Mouse (Mus musculus) liver, embryonic 15.5 days (tissue): Measurements from ENCODE around the gene Sdhb. TPM values are rescaled to one million over a fixed set of nuclear protein-coding genes. Genes with fewer than 3 reads are reported as not detected.

Source experiments
- ATAC-seq: fragments of 200-750 bp; cut with Nextera tagmentation; 2 replicates; pipeline ENCODE4 v1.8.0; 2017; ENCODE audit warnings: moderate number of reproducible peaks, mild to moderate bottlenecking, moderate library complexity; ENCODE audit not compliant: insufficient read depth
- H3K27ac ChIP-seq: fragments of 300-500 bp; sonication (generic); replicated peaks from 2 replicates; pipeline ENCODE4 v1.5.1; 2015; ENCODE audit warnings: mild to moderate bottlenecking, inconsistent platforms
- H3K27me3 ChIP-seq: fragments of 300-500 bp; sonication (generic); 2 replicates; pipeline ENCODE4 v1.6.1; 2015; ENCODE audit warnings: mild to moderate bottlenecking, inconsistent platforms
- H3K36me3 ChIP-seq: fragments of 300-500 bp; sonication (generic); replicated peaks from 2 replicates; pipeline ENCODE4 v1.6.1; 2015; ENCODE audit warnings: moderate library complexity, mild to moderate bottlenecking, inconsistent platforms
- H3K4me1 ChIP-seq: fragments of 300-500 bp; sonication (generic); replicated peaks from 2 replicates; pipeline ENCODE4 v1.6.1; 2015; ENCODE audit warnings: inconsistent platforms
- H3K4me2 ChIP-seq: fragments of 300-500 bp; sonication (generic); 2 replicates; pipeline ENCODE4 v1.6.1; 2015; ENCODE audit warnings: moderate library complexity, mild to moderate bottlenecking, inconsistent platforms
- H3K4me3 ChIP-seq: fragments of 300-500 bp; sonication (generic); replicated peaks from 2 replicates; pipeline ENCODE4 v1.5.1; 2015; ENCODE audit warnings: mild to moderate bottlenecking, inconsistent platforms
- H3K9ac ChIP-seq: fragments of 300-500 bp; sonication (generic); 2 replicates; pipeline ENCODE4 v1.6.1; 2015; ENCODE audit warnings: moderate library complexity, mild to moderate bottlenecking, inconsistent platforms
- H3K9me3 ChIP-seq: fragments of 300-500 bp; sonication (generic); replicated peaks from 2 replicates; pipeline ENCODE4 v1.6.1; 2016; ENCODE audit warnings: inconsistent platforms
- WGBS: fragments of 180-500 bp; shearing (Covaris S2); methylation state at CpG from one replicate; pipeline ENCODE4 v1.1.7; 2015; ENCODE audit warnings: mixed read lengths; ENCODE audit not compliant: insufficient replicate concordance; 5-methylcytosine and 5-hydroxymethylcytosine counted together
- polyA plus RNA-seq: library from polyadenylated mRNA; unstranded; fragments of >200 nt; fragmentation: Nextera tagmentation; extraction: Ambion mirVana; gene quantifications from 2 replicates; pipeline ENCODE4 v1.2.1, GENCODE M21; 2015

Sdhb gene
- polyA plus RNA-seq, 1 experiment from 2014 or later = 196 TPM

GRCm38 (mm10) chr4:140949052-140949451 lies 12.0 kb upstream of the Sdhb start:
- H3K9ac ChIP-seq = no peak overlapping the region
- H3K9me3 ChIP-seq = no peaks in the 10 kb centered on the region
- no peak overlapping the region for H3K4me3 ChIP-seq
- no peak for ATAC-seq
- 75% methylated on average over 8 of the region's 8 CpGs for WGBS
- H3K27ac ChIP-seq = no peak overlapping the region
- H3K36me3 ChIP-seq = no peaks in the 10 kb centered on the region
- H3K4me2 ChIP-seq = no peak overlapping the region
- H3K27me3 ChIP-seq = 0 out of 2 replicates have a peak, but pooled peaks cover 3% of the 10 kb centered on the region
- H3K4me1 ChIP-seq = peaks cover 3% of the 10 kb centered on the region; the same call in 1 of the 2 replicates

- H3K4me3 ChIP-seq = no peak overlapping the region
- ATAC-seq = no peak
- H3K27me3 ChIP-seq = 0 out of 2 replicates have a peak, but pooled peaks cover 3% of the 10 kb centered on the region
- H3K27ac ChIP-seq = no peak overlapping the region
- H3K4me1 ChIP-seq = peaks cover 3% of the 10 kb centered on the region; the same call in 1 of the 2 replicates
- H3K9me3 ChIP-seq = no peaks in the 10 kb centered on the region
- H3K36me3 ChIP-seq = no peaks in the 10 kb centered on the region
- no peak overlapping the region for H3K4me2 ChIP-seq
- H3K9ac ChIP-seq = no peak overlapping the region
- 61% methylated on average over 16 of the region's 16 CpGs for whole genome bisulfite sequencing
Measured at GRCm38 (mm10) chr4:140949616-140950015, 11.4 kb upstream of the Sdhb start.

- H3K4me2 ChIP-seq = no peak overlapping the region
- H3K4me3 ChIP-seq = no peak overlapping the region
- H3K27ac ChIP-seq = no peak overlapping the region
- H3K27me3 ChIP-seq = peaks cover 7% of the 10 kb centered on the region; the same call in 1 of the 2 replicates
- H3K9me3 ChIP-seq = no peaks in the 10 kb centered on the region
- no peaks in the 10 kb centered on the region for H3K36me3 ChIP-seq
- WGBS = 69% methylated on average over 3 of the region's 3 CpGs
- peaks cover 3% of the 10 kb centered on the region; the same call in 1 of the 2 replicates for H3K4me1 ChIP-seq
- H3K9ac ChIP-seq = no peak overlapping the region
- ATAC-seq = no peak
Measured at GRCm38 (mm10) chr4:140950574-140950973, 10.4 kb upstream of the Sdhb start.

- no peak for ATAC-seq
- no peak overlapping the region for H3K9ac ChIP-seq
- H3K27ac ChIP-seq = no peak overlapping the region; the same call in 1 of the 2 replicates
- 51% methylated on average over 18 of the region's 18 CpGs for WGBS
- no peak overlapping the region for H3K4me2 ChIP-seq
- no peaks in the 10 kb centered on the region for H3K36me3 ChIP-seq
- peaks cover 3% of the 10 kb centered on the region; the same call in 1 of the 2 replicates for H3K4me1 ChIP-seq
- no peak overlapping the region for H3K4me3 ChIP-seq
- H3K9me3 ChIP-seq = no peaks in the 10 kb centered on the region
- peaks cover 15% of the 10 kb centered on the region for H3K27me3 ChIP-seq
Measured at GRCm38 (mm10) chr4:140951861-140952641, 9.0 kb upstream of the Sdhb start.

- H3K36me3 ChIP-seq = no peaks in the 10 kb centered on the region
- no peaks in the 10 kb centered on the region for H3K9me3 ChIP-seq
- peaks cover 23% of the 10 kb centered on the region for H3K27me3 ChIP-seq
- peak overlapping the region; percentile 42 for H3K4me3 ChIP-seq
- 20% methylated on average over 17 of the region's 17 CpGs for WGBS
- H3K27ac ChIP-seq = no peak overlapping the region
- peaks cover 29% of the 10 kb centered on the region for H3K4me1 ChIP-seq
- H3K9ac ChIP-seq = peak overlapping the region; percentile 6; the same call in 1 of the 2 replicates
- ATAC-seq = no peak
- H3K4me2 ChIP-seq = peak overlapping the region; percentile 65
Measured at GRCm38 (mm10) chr4:140957131-140957702, 3.8 kb upstream of the Sdhb start.

- H3K9ac ChIP-seq = peak overlapping the region; percentile 6; the same call in 1 of the 2 replicates
- no peak for ATAC-seq
Measured at GRCm38 (mm10) chr4:140957725-140958124, 3.3 kb upstream of the Sdhb start.

GRCm38 (mm10) chr4:140958319-140958718 lies 2.7 kb upstream of the Sdhb start:
- Histone ChIP-seq H3K27me3 (peaks cover 20% of the 10 kb centered on the region), H3K4me3 (no peak overlapping the region), H3K27ac (no peak overlapping the region), H3K9ac (no peak overlapping the region), H3K4me1 (peaks cover 40% of the 10 kb centered on the region), H3K36me3 (no peaks in the 10 kb centered on the region), H3K9me3 (no peaks in the 10 kb centered on the region), H3K4me2 (no peak overlapping the region)
- no peak for ATAC-seq
- WGBS = 37% methylated on average over 6 of the region's 6 CpGs

More at GRCm38 (mm10) chr4:140957725-140958124, 3.3 kb upstream of the Sdhb start:
- no peaks in the 10 kb centered on the region for H3K9me3 ChIP-seq
- WGBS = 4% methylated on average over 13 of the region's 13 CpGs
- no peak overlapping the region for H3K27ac ChIP-seq
- peaks cover 23% of the 10 kb centered on the region for H3K27me3 ChIP-seq
- H3K4me3 ChIP-seq = peak overlapping the region; percentile 42
- H3K4me2 ChIP-seq = peak overlapping the region; percentile 65
- no peaks in the 10 kb centered on the region for H3K36me3 ChIP-seq
- peaks cover 34% of the 10 kb centered on the region for H3K4me1 ChIP-seq

- Histone ChIP-seq H3K4me3 (no peak overlapping the region), H3K9me3 (no peaks in the 10 kb centered on the region), H3K36me3 (no peaks in the 10 kb centered on the region), H3K9ac (no peak overlapping the region), H3K4me2 (no peak overlapping the region), H3K27ac (no peak overlapping the region), H3K27me3 (peaks cover 20% of the 10 kb centered on the region), H3K4me1 (peaks cover 46% of the 10 kb centered on the region)
- no peak for ATAC-seq
- WGBS = 76% methylated on average over 7 of the region's 7 CpGs
Measured at GRCm38 (mm10) chr4:140959128-140959679, 1.8 kb upstream of the Sdhb start.

- no peak overlapping the region for H3K4me2 ChIP-seq
- no peak for ATAC-seq
Measured at GRCm38 (mm10) chr4:140959715-140960479, 1.1 kb upstream of the Sdhb start.

GRCm38 (mm10) chr4:140961467-140962206 lies 634 bp downstream of the Sdhb start:
- Histone ChIP-seq H3K27me3 (peaks cover 12% of the 10 kb centered on the region), H3K27ac (peak overlapping the region; percentile 81), H3K36me3 (peaks cover 4% of the 10 kb centered on the region; the same call in 1 of the 2 replicates), H3K9me3 (no peaks in the 10 kb centered on the region), H3K4me2 (peak overlapping the region; percentile 87), H3K4me3 (peak overlapping the region; percentile 85), H3K4me1 (peaks cover 59% of the 10 kb centered on the region), H3K9ac (peak overlapping the region; percentile 80)
- peak; percentile 37 for ATAC-seq
- 1% methylated on average over 38 of the region's 38 CpGs for WGBS

More at GRCm38 (mm10) chr4:140959715-140960479, 1.1 kb upstream of the Sdhb start:
- Histone ChIP-seq H3K9me3 (no peaks in the 10 kb centered on the region), H3K9ac (no peak overlapping the region), H3K4me3 (no peak overlapping the region), H3K27me3 (peaks cover 20% of the 10 kb centered on the region), H3K36me3 (no peaks in the 10 kb centered on the region), H3K27ac (no peak overlapping the region), H3K4me1 (peaks cover 49% of the 10 kb centered on the region)
- 63% methylated on average over 10 of the region's 10 CpGs for WGBS
